Mouse (Mus musculus) small intestine, adult 2 months (tissue): ENCODE results near the gene Lrrfip1. TPM values are rescaled to one million over a fixed set of nuclear protein-coding genes. Genes with fewer than 3 reads are reported as not detected.

ENCODE experiments used
- H3K27ac ChIP-seq: fragments of 200-500 bp; 2 replicates; pipeline ENCODE4 v1.5.1; 2012; ENCODE audit warnings: low read depth, low read length, control low read depth, inconsistent platforms; ENCODE audit not compliant: insufficient read depth
- H3K27me3 ChIP-seq: fragments of 200-500 bp; 2 replicates; pipeline ENCODE4 v1.6.1; 2012; ENCODE audit warnings: mild to moderate bottlenecking, moderate library complexity, low read length, inconsistent platforms; ENCODE audit not compliant: control insufficient read depth, insufficient read depth
- H3K36me3 ChIP-seq: fragments of 200-500 bp; 2 replicates; pipeline ENCODE4 v1.6.1; 2012; ENCODE audit warnings: mild to moderate bottlenecking, low read length, control low read depth, inconsistent platforms; ENCODE audit not compliant: control insufficient read depth, insufficient read depth
- H3K4me1 ChIP-seq: fragments of 200-500 bp; 2 replicates; pipeline ENCODE4 v1.6.1; 2012; ENCODE audit warnings: low read length, inconsistent platforms, mixed read lengths; ENCODE audit not compliant: control insufficient read depth, insufficient read depth, insufficient read length
- H3K4me3 ChIP-seq: fragments of 200-500 bp; 2 replicates; pipeline ENCODE4 v1.5.1; 2012; ENCODE audit warnings: low read depth, mild to moderate bottlenecking, control low read depth, inconsistent platforms, low read length, moderate library complexity
- CTCF ChIP-seq: fragments of 200-500 bp; IDR thresholded peaks from 2 replicates; pipeline ENCODE4 v1.5.1; 2012; ENCODE audit warnings: low read depth, mild to moderate bottlenecking, control low read depth, inconsistent platforms, low read length, moderate library complexity, mixed read lengths; ENCODE audit not compliant: insufficient replicate concordance, insufficient read length; ENCODE audit errors: extremely low read depth
- POLR2A ChIP-seq: fragments of 200-500 bp; IDR thresholded peaks from 2 replicates; pipeline ENCODE4 v1.6.1; 2012; ENCODE audit warnings: low read depth, mild to moderate bottlenecking, control low read depth, inconsistent platforms, low read length, moderate library complexity
- WGBS: fragments of 180-500 bp; shearing (Covaris S2); methylation state at CpG from one replicate; pipeline ENCODE4 v1.1.7; 2018; 5-methylcytosine and 5-hydroxymethylcytosine counted together
- polyA plus RNA-seq: library from polyadenylated mRNA; depleted of rRNA; stranded (reverse); fragments of >200 nt; gene quantifications from 2 replicates; pipeline ENCODE4 v1.2.3, GENCODE M21; 2012

Gene Lrrfip1
- polyA plus RNA-seq, 1 experiment: 9.5 TPM

- Histone ChIP-seq H3K27ac (no peak overlapping the region), H3K27me3 (no peaks in the 10 kb centered on the region), H3K4me1 (peaks cover 22% of the 10 kb centered on the region), H3K4me3 (no peak overlapping the region), H3K36me3 (no peaks in the 10 kb centered on the region)
- no peak for TF ChIP-seq CTCF
- TF ChIP-seq POLR2A: no peak
- WGBS: 77% methylated on average over 5 of the region's 5 CpGs
Measured at GRCm38 (mm10) chr1:91046237-91046636, 47.7 kb downstream of the Lrrfip1 start.

GRCm38 (mm10) chr1:91049296-91049695 is 50.8 kb downstream of the Lrrfip1 start:
- no peak overlapping the region for H3K4me3 ChIP-seq
- H3K4me1 ChIP-seq: peaks cover 5% of the 10 kb centered on the region; the same call in 1 of the 2 replicates
- TF ChIP-seq CTCF (no peak), POLR2A (no peak)
- H3K27me3 ChIP-seq: no peaks in the 10 kb centered on the region
- WGBS: 51% methylated on average over 6 of the region's 6 CpGs
- no peak overlapping the region for H3K27ac ChIP-seq
- H3K36me3 ChIP-seq: no peaks in the 10 kb centered on the region

GRCm38 (mm10) chr1:91051461-91052094 is 53.0 kb downstream of the Lrrfip1 start:
- Histone ChIP-seq H3K36me3 (no peaks in the 10 kb centered on the region), H3K27me3 (no peaks in the 10 kb centered on the region), H3K4me1 (peaks cover 18% of the 10 kb centered on the region), H3K4me3 (no peak overlapping the region), H3K27ac (no peak overlapping the region)
- 66% methylated on average over 8 of the region's 8 CpGs for WGBS
- TF ChIP-seq CTCF (no peak), POLR2A (no peak)

- peaks cover 24% of the 10 kb centered on the region for H3K4me1 ChIP-seq
- H3K4me3 ChIP-seq: peak overlapping the region; percentile 84
- WGBS: under 1% methylated on average over 28 of the region's 28 CpGs
- no peaks in the 10 kb centered on the region for H3K36me3 ChIP-seq
- H3K27me3 ChIP-seq: no peaks in the 10 kb centered on the region
- H3K27ac ChIP-seq: peak overlapping the region; percentile 58
- no peak for TF ChIP-seq CTCF
- peak; percentile 27; the same call in 1 of the 2 replicates for TF ChIP-seq POLR2A
Measured at GRCm38 (mm10) chr1:91052747-91053181, 54.2 kb downstream of the Lrrfip1 start.

GRCm38 (mm10) chr1:91053218-91054073 is 54.9 kb downstream of the Lrrfip1 start:
- peaks cover 26% of the 10 kb centered on the region for H3K4me1 ChIP-seq
- peak overlapping the region; percentile 83 for H3K27ac ChIP-seq
- H3K4me3 ChIP-seq: peak overlapping the region; percentile 84
- H3K27me3 ChIP-seq: no peaks in the 10 kb centered on the region
- peak; percentile 48; the same call in 1 of the 2 replicates for TF ChIP-seq POLR2A
- no peak for TF ChIP-seq CTCF
- 3% methylated on average over 38 of the region's 41 CpGs for WGBS
- no peaks in the 10 kb centered on the region for H3K36me3 ChIP-seq

GRCm38 (mm10) chr1:91054074-91054471 is 55.5 kb downstream of the Lrrfip1 start:
- Histone ChIP-seq H3K27ac (peak overlapping the region; percentile 83), H3K4me1 (peaks cover 26% of the 10 kb centered on the region), H3K4me3 (peak overlapping the region; percentile 84), H3K36me3 (no peaks in the 10 kb centered on the region), H3K27me3 (no peaks in the 10 kb centered on the region)
- 9% methylated on average over 10 of the region's 10 CpGs for WGBS
- no peak for TF ChIP-seq POLR2A
- no peak for TF ChIP-seq CTCF

GRCm38 (mm10) chr1:91054815-91055214 is 56.3 kb downstream of the Lrrfip1 start:
- 45% methylated on average over 3 of the region's 3 CpGs for WGBS
- Histone ChIP-seq H3K27me3 (no peaks in the 10 kb centered on the region), H3K4me3 (peak overlapping the region; percentile 55), H3K4me1 (peaks cover 30% of the 10 kb centered on the region), H3K27ac (peak overlapping the region; percentile 94), H3K36me3 (no peaks in the 10 kb centered on the region)
- TF ChIP-seq POLR2A (0 out of 2 replicates have a peak, but pooled peaks have one; percentile 33), CTCF (no peak)
